Mouse (Mus musculus): ENCODE results near the gene Pnp. TPM values are rescaled to one million over a fixed set of nuclear protein-coding genes. Genes with fewer than 3 reads are reported as not detected.

Gene Pnp
- polyA plus RNA-seq, 1 experiment from 2014 or later = 87.7 TPM

- H3K36me3 ChIP-seq (ENCODE audit: control insufficient read depth, insufficient read depth, low read length) = peaks cover 31% of the 10 kb centered on the region
- H3K4me3 ChIP-seq (ENCODE audit: low read depth, low read length) = peak within 1 kb of the TSS; percentile 79
- peak; percentile 94 for ATAC-seq (replicated peaks; ENCODE audit: low FRiP score)
- H3K9ac ChIP-seq (ENCODE audit: low read depth, low read length) = peak within 1 kb of the TSS; percentile 81
- H3K9me3 ChIP-seq (ENCODE audit: control insufficient read depth, low read length) = no peaks in the 10 kb centered on the region
- H3K27ac ChIP-seq (ENCODE audit: low read depth, low read length) = peak within 1 kb of the TSS; percentile 88
- H3K4me2 ChIP-seq = peak within 1 kb of the TSS; percentile 69
- WGBS = under 1% methylated on average over 57 of the region's 57 CpGs
- peak; percentile 97 for DNase-seq (ENCODE audit: low spot score)
- H3K27me3 ChIP-seq (replicated peaks; ENCODE audit: control insufficient read depth, insufficient read depth, low read length) = no peaks in the 10 kb centered on the region
- H3K4me1 ChIP-seq (replicated peaks; ENCODE audit: control insufficient read depth, insufficient read depth, low read length) = peaks cover 17% of the 10 kb centered on the region
Observed at GRCm38 (mm10) chr14:50924281-50925064, 6.4 kb upstream of the Pnp start, which contains the start of the genes Osgep and Apex1. Gene Osgep (minus strand): TSS chr14:50924893. Gene Apex1 (plus strand): TSS chr14:50924968.

DNA sequence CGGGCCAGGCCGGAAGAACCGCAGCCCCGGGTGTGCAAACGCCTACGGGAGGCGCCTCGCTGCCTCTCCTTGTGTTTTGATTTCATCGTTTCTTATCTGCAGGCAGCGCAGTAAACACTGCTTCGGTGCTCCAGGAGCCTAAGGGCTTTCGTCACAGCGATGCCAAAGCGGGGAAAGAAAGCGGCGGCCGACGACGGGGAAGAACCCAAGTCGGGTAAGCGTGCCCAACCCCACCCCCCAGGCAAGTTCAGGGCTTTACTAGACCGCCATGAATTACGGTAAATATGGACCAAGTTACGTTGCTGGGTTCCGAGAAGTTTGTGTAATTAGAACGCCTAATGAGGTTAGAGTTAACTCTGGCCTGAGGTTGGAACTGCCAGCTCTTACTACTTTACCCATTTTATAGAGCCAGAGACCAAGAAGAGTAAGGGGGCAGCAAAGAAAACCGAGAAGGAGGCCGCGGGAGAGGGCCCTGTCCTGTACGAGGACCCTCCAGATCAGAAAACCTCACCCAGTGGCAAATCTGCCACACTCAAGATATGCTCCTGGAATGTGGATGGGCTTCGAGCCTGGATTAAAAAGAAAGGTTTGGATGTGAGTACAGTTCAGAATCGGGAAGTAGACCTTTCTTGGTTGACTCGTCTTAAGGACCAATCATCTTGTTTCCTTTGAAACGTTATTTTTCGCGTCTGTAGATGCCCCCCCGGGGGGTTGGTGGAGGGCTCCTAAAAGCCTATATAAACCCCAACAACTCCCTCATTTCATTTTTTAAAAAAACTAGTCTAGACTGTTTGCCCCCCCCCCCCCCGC is 5.6 kb upstream of the Pnp start:
- no peak for DNase-seq (ENCODE audit: low spot score)
- peaks cover 23% of the 10 kb centered on the region for H3K4me1 ChIP-seq (replicated peaks; ENCODE audit: control insufficient read depth, insufficient read depth, low read length)

GRCm38 (mm10) chr14:50927366-50927765 is 3.5 kb upstream of the Pnp start:
- Histone ChIP-seq H3K27ac (ENCODE audit: low read depth, low read length) (no peak overlapping the region), H3K27me3 (replicated peaks; ENCODE audit: control insufficient read depth, insufficient read depth, low read length) (no peaks in the 10 kb centered on the region), H3K4me1 (replicated peaks; ENCODE audit: control insufficient read depth, insufficient read depth, low read length) (peaks cover 29% of the 10 kb centered on the region), H3K4me3 (ENCODE audit: low read depth, low read length) (no peak overlapping the region), H3K9me3 (ENCODE audit: control insufficient read depth, low read length) (no peaks in the 10 kb centered on the region), H3K4me2 (no peak overlapping the region), H3K9ac (ENCODE audit: low read depth, low read length) (no peak overlapping the region), H3K36me3 (ENCODE audit: control insufficient read depth, insufficient read depth, low read length) (peaks cover 25% of the 10 kb centered on the region)
- ATAC-seq (replicated peaks; ENCODE audit: low FRiP score) = no peak
- 74% methylated on average over 3 of the region's 3 CpGs for WGBS
- DNase-seq (ENCODE audit: low spot score) = no peak

More for the DNA sequence above, 5.6 kb upstream of the Pnp start:
- Histone ChIP-seq H3K36me3 (ENCODE audit: control insufficient read depth, insufficient read depth, low read length) (peaks cover 29% of the 10 kb centered on the region), H3K27me3 (replicated peaks; ENCODE audit: control insufficient read depth, insufficient read depth, low read length) (no peaks in the 10 kb centered on the region), H3K4me3 (ENCODE audit: low read depth, low read length) (peak overlapping the region; percentile 79), H3K9ac (ENCODE audit: low read depth, low read length) (peak overlapping the region; percentile 81), H3K27ac (ENCODE audit: low read depth, low read length) (peak overlapping the region; percentile 88), H3K4me2 (peak overlapping the region; percentile 69), H3K9me3 (ENCODE audit: control insufficient read depth, low read length) (no peaks in the 10 kb centered on the region)
- peak; percentile 64 for ATAC-seq (replicated peaks; ENCODE audit: low FRiP score)
- WGBS = 2% methylated on average over 38 of the region's 38 CpGs

GRCm38 (mm10) chr14:50929951-50930350 is 931 bp upstream of the Pnp start:
- no peak for DNase-seq (ENCODE audit: low spot score)
- 13% methylated on average over 10 of the region's 10 CpGs for WGBS
- no peak for ATAC-seq (replicated peaks; ENCODE audit: low FRiP score)

GRCm38 (mm10) chr14:50930377-50930753 is 517 bp upstream of the Pnp start:
- H3K9ac ChIP-seq (ENCODE audit: low read depth, low read length) = peak overlapping the region; percentile 94
- under 1% methylated on average over 38 of the region's 38 CpGs for WGBS
- no peaks in the 10 kb centered on the region for H3K27me3 ChIP-seq (replicated peaks; ENCODE audit: control insufficient read depth, insufficient read depth, low read length)
- H3K27ac ChIP-seq (ENCODE audit: low read depth, low read length) = peak overlapping the region; percentile 86
- peaks cover 26% of the 10 kb centered on the region for H3K4me1 ChIP-seq (replicated peaks; ENCODE audit: control insufficient read depth, insufficient read depth, low read length)
- H3K4me3 ChIP-seq (ENCODE audit: low read depth, low read length) = peak overlapping the region; percentile 89
- DNase-seq (ENCODE audit: low spot score) = no peak
- H3K36me3 ChIP-seq (ENCODE audit: control insufficient read depth, insufficient read depth, low read length) = peaks cover 25% of the 10 kb centered on the region
- ATAC-seq (replicated peaks; ENCODE audit: low FRiP score) = peak; percentile 50
- peak overlapping the region; percentile 89 for H3K4me2 ChIP-seq
- H3K9me3 ChIP-seq (ENCODE audit: control insufficient read depth, low read length) = no peaks in the 10 kb centered on the region

More at GRCm38 (mm10) chr14:50929951-50930350, 931 bp upstream of the Pnp start:
- Histone ChIP-seq H3K4me1 (replicated peaks; ENCODE audit: control insufficient read depth, insufficient read depth, low read length) (peaks cover 26% of the 10 kb centered on the region), H3K27ac (ENCODE audit: low read depth, low read length) (peak overlapping the region; percentile 86; the same call in 1 of the 2 replicates), H3K27me3 (replicated peaks; ENCODE audit: control insufficient read depth, insufficient read depth, low read length) (no peaks in the 10 kb centered on the region), H3K9me3 (ENCODE audit: control insufficient read depth, low read length) (no peaks in the 10 kb centered on the region), H3K36me3 (ENCODE audit: control insufficient read depth, insufficient read depth, low read length) (peaks cover 25% of the 10 kb centered on the region), H3K9ac (ENCODE audit: low read depth, low read length) (peak overlapping the region; percentile 94), H3K4me2 (peak overlapping the region; percentile 89), H3K4me3 (ENCODE audit: low read depth, low read length) (peak overlapping the region; percentile 89)

DNA sequence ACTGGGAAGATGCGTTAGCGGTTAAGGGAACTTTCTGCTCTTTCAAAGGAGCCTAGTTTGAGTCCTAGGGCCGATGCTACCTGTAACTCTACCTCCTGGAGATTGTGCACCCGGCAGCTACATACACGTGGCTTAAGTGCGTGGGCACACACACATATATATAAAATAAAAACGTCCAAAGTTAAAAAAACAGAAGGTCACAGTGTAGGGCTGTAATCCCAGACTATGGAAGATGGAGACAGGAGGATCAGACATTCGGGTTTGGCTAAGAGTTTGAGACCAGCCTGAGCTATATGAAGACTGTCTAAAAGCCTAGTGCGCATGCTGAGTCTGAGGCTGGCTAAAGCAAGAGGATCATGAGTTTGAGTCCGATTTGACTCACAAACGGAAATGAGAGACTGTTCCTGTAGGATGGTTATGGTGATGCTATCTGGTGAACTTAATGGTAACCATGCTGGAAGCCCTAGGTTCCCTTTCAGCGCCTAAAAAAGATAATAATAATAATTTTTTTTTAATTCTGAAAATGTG is 675 bp downstream of the Pnp start:
- 11% methylated on average over 12 of the region's 12 CpGs for WGBS
- H3K9ac ChIP-seq (ENCODE audit: low read depth, low read length) = peak overlapping the region; percentile 76
- ATAC-seq (replicated peaks; ENCODE audit: low FRiP score) (no peak), DNase-seq (ENCODE audit: low spot score) (no peak)
- peaks cover 22% of the 10 kb centered on the region for H3K36me3 ChIP-seq (ENCODE audit: control insufficient read depth, insufficient read depth, low read length)
- H3K4me1 ChIP-seq (replicated peaks; ENCODE audit: control insufficient read depth, insufficient read depth, low read length) = peaks cover 20% of the 10 kb centered on the region
- peak overlapping the region; percentile 92 for H3K4me2 ChIP-seq
- peak overlapping the region; percentile 95 for H3K27ac ChIP-seq (ENCODE audit: low read depth, low read length)
- H3K27me3 ChIP-seq (replicated peaks; ENCODE audit: control insufficient read depth, insufficient read depth, low read length) = no peaks in the 10 kb centered on the region
- H3K9me3 ChIP-seq (ENCODE audit: control insufficient read depth, low read length) = no peaks in the 10 kb centered on the region
- H3K4me3 ChIP-seq (ENCODE audit: low read depth, low read length) = peak overlapping the region; percentile 89

DNA sequence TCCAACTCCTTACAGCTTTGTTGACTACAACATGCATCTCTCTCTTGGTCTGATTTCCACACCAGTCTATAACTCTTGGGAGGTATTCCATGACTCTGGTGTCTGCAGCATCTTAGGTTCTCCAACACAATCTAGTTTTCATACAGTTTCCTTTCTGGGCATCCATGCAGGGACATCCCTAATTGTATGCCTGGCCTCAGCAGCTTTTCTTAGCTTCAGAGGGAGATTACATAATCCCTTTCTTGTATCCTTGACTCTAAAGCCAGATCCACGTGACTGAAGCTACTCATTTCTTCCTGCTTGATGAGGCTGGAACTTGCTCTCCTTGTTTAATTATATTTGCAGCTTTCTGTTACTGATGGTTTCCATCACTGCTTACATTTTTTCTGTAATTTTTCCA is 5.8 kb downstream of the Pnp start:
- H3K9me3 ChIP-seq (ENCODE audit: control insufficient read depth, low read length) = no peaks in the 10 kb centered on the region
- DNase-seq (ENCODE audit: low spot score) (no peak), ATAC-seq (replicated peaks; ENCODE audit: low FRiP score) (no peak)
- H3K27me3 ChIP-seq (replicated peaks; ENCODE audit: control insufficient read depth, insufficient read depth, low read length) = no peaks in the 10 kb centered on the region
- H3K27ac ChIP-seq (ENCODE audit: low read depth, low read length) = no peak overlapping the region
- no peak overlapping the region for H3K9ac ChIP-seq (ENCODE audit: low read depth, low read length)
- no peak overlapping the region for H3K4me3 ChIP-seq (ENCODE audit: low read depth, low read length)
- peaks cover 5% of the 10 kb centered on the region for H3K4me1 ChIP-seq (replicated peaks; ENCODE audit: control insufficient read depth, insufficient read depth, low read length)
- no peaks in the 10 kb centered on the region for H3K36me3 ChIP-seq (ENCODE audit: control insufficient read depth, insufficient read depth, low read length)
- 67% methylated on average over 1 of the region's 1 CpGs for WGBS
- no peak overlapping the region for H3K4me2 ChIP-seq

DNA sequence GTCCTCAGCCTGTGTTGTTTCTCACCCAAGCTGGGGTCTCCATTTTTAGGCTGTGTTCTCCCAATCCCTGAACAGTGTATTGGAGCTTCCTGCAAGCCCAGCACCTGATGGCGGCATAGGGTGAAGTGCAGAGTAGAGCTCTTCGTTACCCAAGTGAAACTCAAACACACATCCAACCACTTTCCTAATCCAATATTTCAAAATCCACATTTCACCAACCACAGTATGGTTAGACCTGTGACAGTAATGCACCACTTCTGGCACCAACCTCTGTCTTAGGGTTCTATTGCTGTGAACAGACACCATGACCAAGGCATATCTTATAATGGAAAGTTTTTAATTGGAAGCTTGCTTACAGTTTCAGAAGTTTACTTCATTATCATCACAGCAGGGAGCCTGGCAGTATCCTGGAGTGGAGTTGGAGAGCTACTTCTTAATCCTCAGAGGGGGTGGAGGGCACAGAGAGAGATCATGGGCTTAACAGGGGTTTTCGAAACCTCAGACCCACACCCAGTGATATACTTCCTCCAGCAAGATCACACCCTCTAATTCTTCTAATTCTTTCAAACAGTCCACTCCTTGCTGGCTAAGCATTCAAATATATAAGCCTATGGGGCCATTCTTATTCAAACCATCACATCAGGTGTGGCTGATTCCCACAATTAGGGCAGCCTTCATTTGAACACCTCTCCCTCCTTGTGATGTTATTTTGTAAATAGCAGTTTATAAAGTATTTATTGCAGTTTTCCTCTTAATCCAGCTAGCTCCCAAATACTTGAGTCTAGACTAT is 7.4 kb downstream of the Pnp start:
- Histone ChIP-seq H3K9me3 (ENCODE audit: control insufficient read depth, low read length) (no peaks in the 10 kb centered on the region), H3K36me3 (ENCODE audit: control insufficient read depth, insufficient read depth, low read length) (no peaks in the 10 kb centered on the region), H3K27ac (ENCODE audit: low read depth, low read length) (no peak overlapping the region), H3K27me3 (replicated peaks; ENCODE audit: control insufficient read depth, insufficient read depth, low read length) (no peaks in the 10 kb centered on the region), H3K4me2 (peak overlapping the region; percentile 19; the same call in 1 of the 2 replicates), H3K9ac (ENCODE audit: low read depth, low read length) (no peak overlapping the region), H3K4me1 (replicated peaks; ENCODE audit: control insufficient read depth, insufficient read depth, low read length) (no peaks in the 10 kb centered on the region), H3K4me3 (ENCODE audit: low read depth, low read length) (no peak overlapping the region)
- DNase-seq (ENCODE audit: low spot score) (no peak), ATAC-seq (replicated peaks; ENCODE audit: low FRiP score) (no peak)
- 90% methylated on average over 3 of the region's 3 CpGs for WGBS
